Mouse (Mus musculus) telencephalon, adult 2 months (tissue): ENCODE results near the gene Mlf2.

ENCODE experiments used
- DNase-seq: peaks from one replicate; pipeline ENCODE4 v3.0.0-alpha.2; 2011; ENCODE audit warnings: low read depth, low spot score

Gene Mlf2

GRCm38 (mm10) chr6:124932314-124932695, 1.1 kb downstream of the Mlf2 start:
- DNase-seq: no peak

GRCm38 (mm10) chr6:124933127-124933526, 1.9 kb downstream of the Mlf2 start:
- no peak for DNase-seq

- DNase-seq: no peak
Measured at GRCm38 (mm10) chr6:124934670-124935069, 3.5 kb downstream of the Mlf2 start.

GRCm38 (mm10) chr6:124936681-124937080, 5.5 kb downstream of the Mlf2 start:
- no peak for DNase-seq

- DNase-seq: no peak
Measured at GRCm38 (mm10) chr6:124937493-124937892, 6.3 kb downstream of the Mlf2 start.

- no peak for DNase-seq
Measured at GRCm38 (mm10) chr6:124938554-124938953, 7.4 kb downstream of the Mlf2 start.

- DNase-seq: no peak
Measured at GRCm38 (mm10) chr6:124941679-124942078, 10.5 kb downstream of the Mlf2 start.

GRCm38 (mm10) chr6:124943526-124943925, 12.3 kb downstream of the Mlf2 start:
- DNase-seq: no peak

GRCm38 (mm10) chr6:124953991-124954715, 23.0 kb downstream of the Mlf2 start:
- DNase-seq: no peak

- DNase-seq: no peak
Measured at GRCm38 (mm10) chr6:124955212-124955611, 24.0 kb downstream of the Mlf2 start.

- DNase-seq: no peak
Measured at GRCm38 (mm10) chr6:124958127-124958526, 26.9 kb downstream of the Mlf2 start.

- DNase-seq: no peak
Measured at GRCm38 (mm10) chr6:124959960-124960359, 28.8 kb downstream of the Mlf2 start.

- no peak for DNase-seq
Measured at GRCm38 (mm10) chr6:124961021-124961420, 29.8 kb downstream of the Mlf2 start.

GRCm38 (mm10) chr6:124964638-124965037, 33.5 kb downstream of the Mlf2 start:
- no peak for DNase-seq

- DNase-seq: peak; percentile 92
Measured at GRCm38 (mm10) chr6:124965088-124965719, 34.0 kb downstream of the Mlf2 start, which contains the start of gene Cops7a. Gene Cops7a (minus strand): TSS chr6:124965538.

- no peak for DNase-seq
Measured at GRCm38 (mm10) chr6:124965747-124966146, 34.6 kb downstream of the Mlf2 start.

- DNase-seq: no peak
Measured at GRCm38 (mm10) chr6:124966466-124967118, 35.4 kb downstream of the Mlf2 start.

GRCm38 (mm10) chr6:124967766-124968165, 36.6 kb downstream of the Mlf2 start:
- no peak for DNase-seq
